Mouse (Mus musculus) yolk sac, embryonic 10.5 days (tissue): ENCODE results near the gene Zbtb17.

Experiments
- DNase-seq: peaks from one replicate; pipeline ENCODE4 v3.0.0-alpha.2; 2017; ENCODE audit warnings: low spot score

Gene Zbtb17

GRCm38 (mm10) chr4:141458236-141458635 lies 13.8 kb downstream of the Zbtb17 start:
- DNase-seq: no peak

- no peak for DNase-seq
These were observed 14.4 kb downstream of the Zbtb17 start for GRCm38 (mm10) chr4:141458888-141459287.

GRCm38 (mm10) chr4:141459766-141460165 lies 15.3 kb downstream of the Zbtb17 start:
- no peak for DNase-seq

- DNase-seq: no peak
These were observed 16.0 kb downstream of the Zbtb17 start for GRCm38 (mm10) chr4:141460481-141460880.

- no peak for DNase-seq
These were observed 16.6 kb downstream of the Zbtb17 start for GRCm38 (mm10) chr4:141461088-141461487.

GRCm38 (mm10) chr4:141461576-141461975 lies 17.1 kb downstream of the Zbtb17 start:
- DNase-seq: no peak

GRCm38 (mm10) chr4:141463472-141463871 lies 19.0 kb downstream of the Zbtb17 start:
- DNase-seq: peak; percentile 29

GRCm38 (mm10) chr4:141464722-141465121 lies 20.3 kb downstream of the Zbtb17 start:
- no peak for DNase-seq

DNA sequence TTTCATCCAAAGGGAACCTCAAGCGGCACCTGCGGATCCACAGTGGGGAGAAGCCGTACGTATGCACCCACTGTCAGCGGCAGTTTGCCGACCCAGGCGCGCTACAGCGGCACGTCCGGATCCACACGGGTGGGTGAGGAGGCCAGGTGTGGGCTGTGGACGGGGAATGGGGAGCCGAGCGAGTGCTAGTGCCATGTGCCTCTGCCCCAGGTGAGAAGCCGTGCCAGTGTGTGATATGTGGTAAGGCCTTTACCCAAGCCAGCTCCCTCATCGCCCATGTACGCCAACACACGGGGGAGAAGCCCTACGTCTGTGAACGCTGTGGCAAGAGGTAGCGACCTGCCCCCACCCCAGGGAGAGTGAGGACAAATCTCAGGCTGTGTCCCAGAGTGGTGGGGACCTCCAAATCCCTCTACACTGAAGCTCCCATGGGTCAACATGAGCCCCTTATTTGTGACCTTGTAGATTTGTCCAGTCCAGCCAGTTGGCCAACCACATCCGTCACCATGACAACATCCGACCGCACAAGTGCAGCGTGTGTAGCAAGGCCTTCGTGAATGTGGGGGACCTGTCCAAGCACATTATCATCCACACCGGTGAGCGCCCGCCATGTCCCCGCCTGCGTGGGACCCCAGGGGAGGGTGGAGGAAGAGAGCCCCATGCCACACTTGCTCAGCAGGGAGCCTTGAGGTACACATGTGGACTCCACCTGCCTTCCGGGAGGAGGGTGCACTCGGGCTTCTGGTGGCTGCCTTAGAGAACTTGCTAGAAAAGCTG lies 21.2 kb downstream of the Zbtb17 start:
- DNase-seq: no peak

GRCm38 (mm10) chr4:141466289-141466795 lies 21.9 kb downstream of the Zbtb17 start:
- no peak for DNase-seq

- no peak for DNase-seq
These were observed 22.6 kb downstream of the Zbtb17 start for GRCm38 (mm10) chr4:141466844-141467580.

DNA sequence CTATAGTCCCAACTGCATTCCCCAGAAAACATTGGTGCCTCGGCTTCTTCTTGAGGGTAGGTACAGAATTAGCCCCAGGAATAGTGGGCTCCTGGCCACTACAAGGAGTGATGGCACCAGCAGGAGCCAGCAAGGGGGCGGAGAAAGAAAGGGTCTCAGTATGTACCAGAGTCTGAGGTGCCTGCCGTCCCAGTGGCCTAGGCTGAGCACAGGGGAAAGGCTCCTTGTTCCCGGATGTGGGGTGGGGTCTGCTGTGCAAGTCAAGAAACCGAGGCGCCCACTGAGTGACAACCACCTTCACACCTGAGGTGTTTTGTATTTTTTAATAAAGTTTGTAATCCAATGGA lies 23.1 kb downstream of the Zbtb17 start:
- DNase-seq: no peak

GRCm38 (mm10) chr4:141468576-141468975 lies 24.1 kb downstream of the Zbtb17 start:
- DNase-seq: no peak

DNA sequence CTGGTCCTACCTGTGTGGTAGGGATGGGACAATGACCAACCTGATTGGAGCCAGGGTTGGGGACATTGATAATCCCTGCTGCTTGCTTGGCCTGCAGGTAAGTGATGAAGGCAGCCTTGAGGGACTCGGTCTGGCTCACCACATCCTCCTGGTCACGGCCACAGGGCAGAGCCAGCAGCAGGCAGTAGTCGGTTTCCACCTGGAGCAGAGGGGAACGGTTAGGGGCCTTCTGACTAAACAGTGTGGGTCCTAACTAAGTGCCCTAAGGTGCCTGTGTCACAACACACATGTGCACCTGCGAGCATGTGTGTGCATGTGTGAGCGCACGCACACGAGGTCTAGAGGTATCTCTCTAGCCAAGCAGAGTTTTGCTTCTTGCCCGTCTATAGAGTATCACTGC lies 24.9 kb downstream of the Zbtb17 start:
- no peak for DNase-seq

DNA sequence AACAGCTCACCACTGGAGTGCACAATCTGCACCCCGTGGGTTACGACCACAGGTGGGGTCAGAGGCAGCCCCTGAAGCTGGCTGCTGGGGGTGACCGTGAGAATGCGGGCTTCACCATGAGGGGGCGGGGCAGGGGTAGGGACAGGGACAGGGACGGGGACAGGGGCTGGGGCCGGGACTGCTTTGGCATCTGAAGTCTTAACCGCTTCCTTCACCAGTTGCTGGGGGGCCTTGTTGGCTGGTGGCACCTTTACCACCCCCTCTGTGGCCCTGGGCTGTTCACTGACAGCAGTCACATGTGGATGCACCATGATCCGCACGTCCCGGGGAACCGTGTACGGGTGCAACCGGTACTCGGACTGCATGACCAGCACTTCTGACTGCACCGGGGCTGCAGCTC lies 27.0 kb downstream of the Zbtb17 start:
- DNase-seq: no peak

DNA sequence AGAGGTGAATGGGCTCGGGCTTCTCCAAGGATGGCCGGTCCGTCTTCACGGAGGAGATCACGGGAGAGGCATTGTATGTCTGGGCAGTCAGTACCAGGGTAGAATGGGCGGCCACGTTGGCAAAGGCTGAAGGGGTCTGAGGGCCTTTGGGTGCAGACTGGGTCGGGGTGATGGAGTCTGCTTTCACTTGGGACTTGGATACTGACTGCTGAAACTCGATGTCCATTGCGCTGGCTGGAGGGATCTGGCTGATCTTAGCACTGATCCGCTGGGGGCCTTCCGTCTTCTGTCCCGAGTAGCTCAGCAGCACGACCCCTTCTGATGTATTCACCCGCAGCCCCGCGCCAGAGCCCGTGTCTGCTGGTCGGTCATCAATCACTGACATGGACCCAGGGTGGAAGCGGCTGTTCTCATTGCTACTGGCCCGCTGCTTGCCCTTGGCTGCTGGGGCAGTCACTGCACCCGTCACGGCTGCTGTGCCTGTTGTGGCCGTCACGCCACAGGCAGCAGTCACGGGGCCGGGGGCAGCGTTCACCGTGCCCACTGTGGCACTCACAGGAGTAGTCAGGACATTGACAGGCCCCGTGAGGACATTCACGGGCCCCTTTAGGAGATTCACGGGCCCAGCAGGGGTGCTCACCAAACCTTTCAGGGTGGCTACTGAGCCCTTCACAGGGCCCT lies 28.3 kb downstream of the Zbtb17 start:
- DNase-seq: no peak

DNA sequence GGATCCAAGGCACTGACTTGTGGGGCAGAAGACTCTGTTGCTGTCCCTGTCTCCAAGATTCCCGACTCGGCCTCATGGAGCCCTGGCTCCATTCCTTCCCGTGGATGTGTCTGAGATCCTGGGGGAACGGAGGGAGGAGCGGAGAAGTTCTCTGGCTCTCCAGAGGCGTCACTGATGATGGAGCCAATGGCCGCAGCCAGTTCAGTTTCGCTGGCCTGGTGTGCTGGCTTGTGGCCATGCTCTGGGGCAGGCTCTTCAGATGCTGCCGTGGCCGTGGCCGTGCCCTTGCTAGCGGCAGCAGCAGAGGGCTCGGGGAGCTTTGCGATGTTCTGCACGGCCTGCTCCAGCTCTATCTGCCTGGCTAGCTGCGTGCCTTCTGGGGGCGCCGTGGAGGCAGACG lies 30.0 kb downstream of the Zbtb17 start:
- no peak for DNase-seq

- DNase-seq: no peak
These were observed 33.2 kb downstream of the Zbtb17 start for GRCm38 (mm10) chr4:141477681-141478102.

GRCm38 (mm10) chr4:141478225-141478624 lies 33.8 kb downstream of the Zbtb17 start:
- DNase-seq: no peak

- DNase-seq: no peak
These were observed 34.3 kb downstream of the Zbtb17 start for GRCm38 (mm10) chr4:141478794-141479193.

- no peak for DNase-seq
These were observed 35.0 kb downstream of the Zbtb17 start for GRCm38 (mm10) chr4:141479411-141479810.

DNA sequence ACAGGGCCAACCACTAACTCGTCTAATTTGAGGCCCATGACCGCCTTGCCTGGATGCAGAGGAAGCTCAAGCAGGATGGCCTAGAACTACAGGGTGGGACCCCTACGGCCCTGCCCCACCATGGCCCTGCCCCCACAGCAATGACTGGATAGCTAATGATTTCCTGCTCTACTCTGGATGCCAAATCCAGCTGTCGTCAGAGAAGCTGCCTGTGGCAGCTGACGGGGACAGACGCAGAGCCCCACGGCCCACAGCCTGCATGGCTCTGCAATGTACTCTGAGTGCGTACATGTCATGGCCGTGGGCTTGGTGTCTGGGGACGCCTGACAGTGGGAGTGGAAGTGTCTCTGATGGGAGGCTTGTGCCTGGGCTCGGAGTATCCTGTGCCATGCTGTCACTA lies 39.6 kb downstream of the Zbtb17 start:
- no peak for DNase-seq

GRCm38 (mm10) chr4:141487581-141487980 lies 43.1 kb downstream of the Zbtb17 start:
- no peak for DNase-seq
